Mouse (Mus musculus) cerebellum, adult 8-10 months (tissue): ENCODE measurements around the gene Tfec.

Experiments
- DNase-seq: peaks from one replicate; pipeline ENCODE4 v3.0.0; 2022

Gene Tfec

GRCm38 (mm10) chr6:16785166-16785565 is 113.1 kb downstream of the Tfec start:
- no peak for DNase-seq
